Mouse (Mus musculus) liver, embryonic 12.5 days (tissue): ENCODE data around the gene Psen2. TPM values are rescaled to one million over a fixed set of nuclear protein-coding genes. Genes with fewer than 3 reads are reported as not detected.
A peak's percentile ranks its signal among the peaks of the same experiment; 100 is the strongest.

Experiments used
- ATAC-seq: fragments of 200-750 bp; cut with Nextera tagmentation; 2 replicates; pipeline ENCODE4 v1.8.0; 2017; ENCODE audit warnings: moderate number of reproducible peaks, mild to moderate bottlenecking, moderate library complexity
- H3K27ac ChIP-seq: fragments of 300-500 bp; sonication (generic); 2 replicates; pipeline ENCODE4 v1.5.1; 2016; ENCODE audit warnings: mild to moderate bottlenecking
- H3K27me3 ChIP-seq: fragments of 300-500 bp; sonication (generic); replicated peaks from 2 replicates; pipeline ENCODE4 v1.6.1; 2016; ENCODE audit warnings: mild to moderate bottlenecking, moderate library complexity
- H3K36me3 ChIP-seq: fragments of 300-500 bp; sonication (generic); 2 replicates; pipeline ENCODE4 v1.6.1; 2016; ENCODE audit warnings: mild to moderate bottlenecking, moderate library complexity
- H3K4me1 ChIP-seq: fragments of 300-500 bp; sonication (generic); 2 replicates; pipeline ENCODE4 v1.6.1; 2016
- H3K4me2 ChIP-seq: fragments of 300-500 bp; sonication (generic); 2 replicates; pipeline ENCODE4 v1.6.1; 2016; ENCODE audit warnings: mild to moderate bottlenecking, moderate library complexity
- H3K4me3 ChIP-seq: fragments of 300-500 bp; sonication (generic); 2 replicates; pipeline ENCODE4 v1.5.1; 2016; ENCODE audit warnings: mild to moderate bottlenecking, moderate library complexity
- H3K9ac ChIP-seq: fragments of 300-500 bp; sonication (generic); 2 replicates; pipeline ENCODE4 v1.6.1; 2016; ENCODE audit warnings: mild to moderate bottlenecking, moderate library complexity
- H3K9me3 ChIP-seq: fragments of 300-500 bp; sonication (generic); replicated peaks from 2 replicates; pipeline ENCODE4 v1.6.1; 2016; ENCODE audit warnings: mild to moderate bottlenecking, moderate library complexity
- WGBS: fragments of 180-500 bp; shearing (Covaris S2); methylation state at CpG from one replicate; pipeline ENCODE4 v1.1.7; 2016; ENCODE audit not compliant: insufficient replicate concordance; 5-methylcytosine and 5-hydroxymethylcytosine counted together
- polyA plus RNA-seq: library from polyadenylated mRNA; unstranded; fragments of >200 nt; fragmentation: Nextera tagmentation; extraction: Ambion mirVana; gene quantifications from 2 replicates; pipeline ENCODE4 v1.2.1, GENCODE M21; 2016

Gene Psen2
- polyA plus RNA-seq, 1 experiment from 2014 or later: 20.9 TPM

DNA sequence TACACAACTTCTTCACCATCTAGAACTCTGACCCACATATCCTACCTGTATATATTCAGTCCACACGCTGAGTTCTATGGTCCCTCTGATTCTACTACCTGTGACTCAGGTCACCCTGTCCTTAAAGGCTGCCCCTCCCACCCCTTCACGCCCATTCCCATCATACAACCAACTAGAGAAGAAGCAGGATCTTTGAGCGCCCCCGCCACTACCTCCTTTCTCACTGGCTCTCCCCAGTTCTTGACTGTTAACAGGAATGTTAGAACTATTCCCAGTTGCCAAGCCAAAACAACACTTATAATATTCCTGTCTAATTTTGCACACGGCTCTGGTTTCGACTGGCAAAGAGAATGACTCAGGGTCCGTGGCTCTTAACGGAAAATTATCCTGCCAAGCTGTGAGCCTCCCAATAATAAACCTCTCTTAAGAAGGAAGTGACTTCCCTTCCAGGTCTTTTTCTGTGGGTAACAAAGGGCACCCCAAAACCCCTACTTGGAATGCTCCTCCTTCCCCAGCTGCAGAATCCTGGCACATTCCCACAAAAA, 69.8 kb downstream of the Psen2 start:
- no peak overlapping the region for H3K27ac ChIP-seq
- no peak overlapping the region for H3K4me2 ChIP-seq
- H3K9ac ChIP-seq: no peak overlapping the region
- H3K36me3 ChIP-seq: no peaks in the 10 kb centered on the region
- H3K9me3 ChIP-seq: no peaks in the 10 kb centered on the region
- no peak for ATAC-seq
- WGBS: 72% methylated on average over 8 of the region's 8 CpGs
- H3K4me3 ChIP-seq: no peak overlapping the region
- H3K27me3 ChIP-seq: peaks cover 14% of the 10 kb centered on the region
- H3K4me1 ChIP-seq: peaks cover 41% of the 10 kb centered on the region

- Histone ChIP-seq H3K27me3 (peaks cover 14% of the 10 kb centered on the region), H3K9me3 (no peaks in the 10 kb centered on the region), H3K4me3 (no peak overlapping the region), H3K4me2 (no peak overlapping the region), H3K9ac (no peak overlapping the region), H3K27ac (no peak overlapping the region), H3K4me1 (peaks cover 41% of the 10 kb centered on the region), H3K36me3 (no peaks in the 10 kb centered on the region)
- ATAC-seq: no peak
- WGBS: 34% methylated on average over 4 of the region's 4 CpGs
Measured at GRCm38 (mm10) chr1:180192866-180193265, 70.4 kb downstream of the Psen2 start.

- peaks cover 14% of the 10 kb centered on the region for H3K27me3 ChIP-seq
- no peaks in the 10 kb centered on the region for H3K36me3 ChIP-seq
- no peaks in the 10 kb centered on the region for H3K9me3 ChIP-seq
- 59% methylated on average over 7 of the region's 7 CpGs for WGBS
- no peak overlapping the region for H3K27ac ChIP-seq
- H3K4me1 ChIP-seq: peaks cover 41% of the 10 kb centered on the region
- H3K4me3 ChIP-seq: no peak overlapping the region
- H3K4me2 ChIP-seq: no peak overlapping the region
- ATAC-seq: no peak
- H3K9ac ChIP-seq: no peak overlapping the region
Measured at GRCm38 (mm10) chr1:180191651-180192220, 71.5 kb downstream of the Psen2 start.

DNA sequence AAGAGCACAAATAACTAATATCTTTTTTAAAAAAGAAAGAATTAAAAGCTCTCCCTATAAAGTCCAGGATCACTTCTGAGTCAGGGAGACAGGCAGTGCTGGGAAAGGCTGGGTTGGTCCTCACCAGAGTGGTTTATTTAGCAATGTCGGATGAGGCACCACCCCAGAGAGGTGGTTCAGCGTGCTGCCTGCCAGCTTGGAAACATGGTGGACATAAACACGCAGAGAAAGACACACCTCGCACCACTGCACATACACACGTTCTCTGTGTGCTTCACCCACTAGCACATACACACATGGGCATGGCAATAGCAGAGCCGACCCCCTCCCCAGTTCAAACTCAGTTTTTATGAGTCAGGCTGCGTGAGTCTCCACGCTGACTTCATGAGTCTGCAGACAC, 72.1 kb downstream of the Psen2 start:
- Histone ChIP-seq H3K27me3 (peaks cover 14% of the 10 kb centered on the region), H3K4me2 (no peak overlapping the region), H3K36me3 (no peaks in the 10 kb centered on the region), H3K9me3 (no peaks in the 10 kb centered on the region), H3K27ac (no peak overlapping the region), H3K4me1 (peaks cover 41% of the 10 kb centered on the region), H3K9ac (no peak overlapping the region), H3K4me3 (no peak overlapping the region)
- 69% methylated on average over 8 of the region's 8 CpGs for WGBS
- no peak for ATAC-seq

GRCm38 (mm10) chr1:180188951-180189350, 74.3 kb downstream of the Psen2 start:
- ATAC-seq: no peak
- H3K9ac ChIP-seq: no peak overlapping the region
- H3K4me3 ChIP-seq: no peak overlapping the region
- H3K27me3 ChIP-seq: peaks cover 14% of the 10 kb centered on the region
- 74% methylated on average over 4 of the region's 4 CpGs for WGBS
- no peak overlapping the region for H3K4me2 ChIP-seq
- H3K4me1 ChIP-seq: peaks cover 44% of the 10 kb centered on the region
- no peaks in the 10 kb centered on the region for H3K9me3 ChIP-seq
- H3K36me3 ChIP-seq: no peaks in the 10 kb centered on the region
- no peak overlapping the region for H3K27ac ChIP-seq

DNA sequence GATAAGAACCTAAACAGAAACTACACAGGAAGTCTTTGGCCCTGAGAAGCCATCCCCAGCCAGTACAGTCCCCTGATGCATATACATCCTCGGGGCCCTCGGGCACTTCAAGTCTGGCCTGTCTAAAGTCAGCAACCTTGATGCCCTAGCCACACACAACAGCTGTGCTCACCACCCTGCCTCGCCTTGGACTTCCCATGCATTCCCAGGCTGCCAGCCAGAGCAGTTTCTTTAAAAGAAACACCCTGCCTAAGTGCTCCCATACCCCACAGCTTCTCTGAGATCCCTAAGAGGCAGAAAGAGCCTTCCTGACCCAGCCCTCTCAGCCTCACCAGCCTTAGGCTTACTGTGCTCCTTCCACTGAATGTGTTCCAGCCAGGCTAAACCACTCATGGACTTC, 76.9 kb downstream of the Psen2 start:
- Histone ChIP-seq H3K27ac (no peak overlapping the region; the same call in 1 of the 2 replicates), H3K9ac (no peak overlapping the region), H3K36me3 (no peaks in the 10 kb centered on the region), H3K4me1 (peaks cover 46% of the 10 kb centered on the region), H3K9me3 (no peaks in the 10 kb centered on the region), H3K4me2 (no peak overlapping the region), H3K27me3 (peaks cover 2% of the 10 kb centered on the region; the same call in 1 of the 2 replicates), H3K4me3 (no peak overlapping the region)
- WGBS: 70% methylated on average over 3 of the region's 3 CpGs
- no peak for ATAC-seq

GRCm38 (mm10) chr1:180185877-180186276, 77.4 kb downstream of the Psen2 start:
- no peaks in the 10 kb centered on the region for H3K9me3 ChIP-seq
- H3K9ac ChIP-seq: no peak overlapping the region
- H3K4me2 ChIP-seq: no peak overlapping the region
- H3K4me1 ChIP-seq: peaks cover 43% of the 10 kb centered on the region
- no peak for ATAC-seq
- H3K27ac ChIP-seq: no peak overlapping the region
- no peak overlapping the region for H3K4me3 ChIP-seq
- no peaks in the 10 kb centered on the region for H3K36me3 ChIP-seq
- no peaks in the 10 kb centered on the region for H3K27me3 ChIP-seq
- WGBS: 58% methylated on average over 5 of the region's 5 CpGs

DNA sequence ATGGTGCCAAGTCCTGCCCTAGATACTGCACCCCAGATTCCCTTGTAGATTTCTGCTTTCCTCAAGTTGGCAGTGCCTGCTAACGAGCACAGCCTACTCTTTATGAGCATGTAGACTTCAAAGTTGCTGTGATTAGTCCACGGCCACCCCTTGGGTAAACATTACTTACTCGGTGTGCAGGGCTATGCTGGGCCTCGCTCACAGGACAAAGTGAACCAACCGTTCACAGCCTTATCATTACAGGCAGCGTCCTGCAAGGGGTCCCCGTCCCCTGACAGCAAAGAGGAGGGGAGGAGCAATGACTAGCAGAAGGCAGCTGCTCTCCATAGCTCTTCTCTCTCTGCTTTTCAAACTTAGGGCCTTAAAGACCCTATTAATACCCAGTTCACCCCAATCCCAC, 78.5 kb downstream of the Psen2 start:
- Histone ChIP-seq H3K9ac (no peak overlapping the region), H3K27ac (peak overlapping the region; percentile 59; the same call in 1 of the 2 replicates), H3K4me3 (no peak overlapping the region), H3K36me3 (no peaks in the 10 kb centered on the region), H3K4me2 (peak overlapping the region; percentile 34), H3K27me3 (no peaks in the 10 kb centered on the region), H3K9me3 (no peaks in the 10 kb centered on the region), H3K4me1 (peaks cover 43% of the 10 kb centered on the region)
- 10% methylated on average over 7 of the region's 7 CpGs for WGBS
- peak; percentile 77 for ATAC-seq

GRCm38 (mm10) chr1:180183525-180184159, 79.6 kb downstream of the Psen2 start:
- no peak for ATAC-seq
- no peak overlapping the region for H3K9ac ChIP-seq
- 70% methylated on average over 6 of the region's 6 CpGs for WGBS
- no peak overlapping the region for H3K27ac ChIP-seq
- no peaks in the 10 kb centered on the region for H3K36me3 ChIP-seq
- H3K4me1 ChIP-seq: peaks cover 43% of the 10 kb centered on the region
- H3K4me2 ChIP-seq: no peak overlapping the region
- no peak overlapping the region for H3K4me3 ChIP-seq
- H3K27me3 ChIP-seq: no peaks in the 10 kb centered on the region
- H3K9me3 ChIP-seq: no peaks in the 10 kb centered on the region

GRCm38 (mm10) chr1:180182731-180183130, 80.5 kb downstream of the Psen2 start:
- no peak overlapping the region for H3K4me3 ChIP-seq
- peak; percentile 34; the same call in 1 of the 2 replicates for ATAC-seq
- no peaks in the 10 kb centered on the region for H3K9me3 ChIP-seq
- peaks cover 43% of the 10 kb centered on the region for H3K4me1 ChIP-seq
- H3K27me3 ChIP-seq: no peaks in the 10 kb centered on the region
- H3K9ac ChIP-seq: no peak overlapping the region
- 71% methylated on average over 3 of the region's 3 CpGs for WGBS
- no peaks in the 10 kb centered on the region for H3K36me3 ChIP-seq
- H3K27ac ChIP-seq: peak overlapping the region; percentile 38
- no peak overlapping the region for H3K4me2 ChIP-seq

DNA sequence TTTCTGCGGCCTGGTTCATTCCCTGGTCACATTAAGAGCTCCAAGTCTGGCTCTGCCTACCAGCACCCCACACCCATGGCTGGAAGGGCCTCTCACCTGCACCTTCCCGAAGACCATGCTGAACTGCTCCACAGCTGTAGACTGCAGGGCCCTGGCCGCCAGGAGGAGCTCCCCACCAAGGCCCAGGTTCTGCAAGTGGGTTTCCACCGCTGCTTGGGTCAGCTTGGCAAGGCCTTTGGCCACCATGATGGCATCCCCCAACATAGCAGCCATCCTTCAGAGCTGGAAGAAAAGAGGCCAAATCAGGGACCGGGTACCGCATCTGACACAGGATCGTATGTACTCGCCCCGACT, 81.3 kb downstream of the Psen2 start:
- H3K4me1 ChIP-seq: peaks cover 43% of the 10 kb centered on the region
- no peaks in the 10 kb centered on the region for H3K27me3 ChIP-seq
- 85% methylated on average over 9 of the region's 9 CpGs for WGBS
- no peak overlapping the region for H3K27ac ChIP-seq
- no peak overlapping the region for H3K4me2 ChIP-seq
- no peaks in the 10 kb centered on the region for H3K9me3 ChIP-seq
- no peak overlapping the region for H3K4me3 ChIP-seq
- ATAC-seq: no peak
- no peak overlapping the region for H3K9ac ChIP-seq
- H3K36me3 ChIP-seq: no peaks in the 10 kb centered on the region

DNA sequence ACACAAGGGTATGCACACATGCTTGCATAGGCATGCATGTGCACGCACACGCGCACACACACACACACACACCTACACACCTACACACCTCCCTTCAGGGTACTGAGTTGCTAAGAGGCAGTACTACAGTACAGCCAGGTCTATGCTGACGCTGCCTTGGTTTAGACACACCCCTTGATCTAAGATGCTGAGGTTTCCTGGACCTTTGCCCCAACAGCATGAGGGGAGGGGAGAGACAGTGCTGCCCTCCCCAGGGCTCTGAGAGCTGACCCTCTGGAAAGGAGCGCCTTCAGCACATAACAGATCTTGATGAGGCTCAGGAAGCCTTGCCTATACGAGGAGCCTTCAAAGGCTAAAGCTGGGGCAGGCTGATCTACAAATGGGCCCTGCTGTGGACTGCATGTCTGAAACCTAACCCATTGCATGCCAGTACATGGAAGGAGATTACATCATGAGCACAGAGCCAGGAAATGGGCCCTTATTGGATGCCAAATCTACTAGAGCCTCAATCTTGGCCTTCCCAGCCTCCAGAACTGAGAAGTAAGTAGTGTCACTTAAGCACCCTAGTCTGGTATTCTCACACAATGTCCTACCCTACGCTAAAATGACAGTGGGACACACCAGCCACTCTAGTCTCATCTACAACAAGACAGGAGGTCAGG, 81.8 kb downstream of the Psen2 start:
- Histone ChIP-seq H3K4me1 (peaks cover 41% of the 10 kb centered on the region), H3K36me3 (no peaks in the 10 kb centered on the region), H3K9me3 (no peaks in the 10 kb centered on the region), H3K4me2 (no peak overlapping the region), H3K27ac (no peak overlapping the region), H3K27me3 (no peaks in the 10 kb centered on the region), H3K9ac (no peak overlapping the region), H3K4me3 (no peak overlapping the region)
- ATAC-seq: no peak
- WGBS: 82% methylated on average over 7 of the region's 7 CpGs
